Mouse (Mus musculus) layer of hippocampus, adult 18-20 months (tissue): ENCODE measurements around the gene 4933415A04Rik. TPM values are rescaled to one million over a fixed set of nuclear protein-coding genes. Genes with fewer than 3 reads are reported as not detected.
A peak's percentile ranks its signal among the peaks of the same experiment; 100 is the strongest.

Source experiments
- DNase-seq, 2 experiments: peaks; one replicate each; pipeline ENCODE4 v3.0.0; 2022; ENCODE audit warnings: low spot score in 2 of 2
- long read RNA-seq: library from polyadenylated mRNA; stranded (forward); transcript quantifications from one replicate; pipeline ENCODE4 v2.0.0, GENCODE M21; 2021
- total RNA-seq, 2 experiments: library from RNA; stranded (reverse); gene quantifications; 2 replicates each; pipeline ENCODE4 v1.2.3; 2021

Gene 4933415A04Rik
- total RNA-seq = 1 to 10 TPM; 1.4 to 2.0 TPM
- long read RNA-seq, partial matches to known transcripts = 0 of 1 reads
- long read RNA-seq, other reads (novel, unspliced or antisense) = 0 of 1 reads

DNA sequence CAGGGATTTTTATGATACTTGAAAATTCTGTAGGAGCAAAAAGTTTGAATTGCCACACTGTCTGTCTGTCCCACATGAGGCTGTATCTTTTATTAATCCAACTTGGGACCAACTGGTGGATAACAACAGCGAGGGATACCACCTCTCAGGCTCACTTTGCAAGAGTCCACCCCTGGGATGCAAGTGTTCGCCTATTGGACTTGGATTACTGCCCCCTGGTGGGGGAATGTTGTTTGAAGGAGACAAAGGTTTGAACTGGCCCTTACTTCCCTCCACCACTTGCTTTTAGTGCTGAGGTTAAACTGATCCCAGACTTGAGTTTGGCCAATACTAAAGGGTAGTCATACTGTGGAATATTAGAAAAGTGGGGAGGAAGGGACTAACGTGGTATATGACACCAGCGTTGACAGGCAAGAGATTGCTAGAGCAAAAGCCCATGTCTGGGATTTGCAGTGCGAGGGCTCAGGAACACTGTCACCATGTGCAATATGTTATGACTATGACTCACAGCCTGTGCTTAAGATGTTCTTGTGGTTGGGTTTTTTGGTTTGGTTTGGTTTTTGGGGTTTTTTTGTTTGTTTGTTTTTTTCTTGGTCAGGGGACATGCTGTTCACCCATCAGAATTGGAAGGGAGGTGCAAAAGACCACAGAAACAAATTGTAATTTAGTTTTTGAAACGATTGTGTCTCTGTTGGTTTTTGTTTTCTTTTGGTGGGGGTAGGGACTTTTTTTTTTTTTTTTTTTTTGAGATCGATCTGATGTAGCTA is at the start of gene 4933415A04Rik:
4933415A04Rik (plus strand) TSS at position 717 of the 767 bp plus-strand sequence.
- DNase-seq = peak in 1 of 2 experiments; percentile 79

GRCm38 (mm10) chr11:43537074-43537473 is 49.8 kb upstream of the 4933415A04Rik start:
- no peak for DNase-seq

DNA sequence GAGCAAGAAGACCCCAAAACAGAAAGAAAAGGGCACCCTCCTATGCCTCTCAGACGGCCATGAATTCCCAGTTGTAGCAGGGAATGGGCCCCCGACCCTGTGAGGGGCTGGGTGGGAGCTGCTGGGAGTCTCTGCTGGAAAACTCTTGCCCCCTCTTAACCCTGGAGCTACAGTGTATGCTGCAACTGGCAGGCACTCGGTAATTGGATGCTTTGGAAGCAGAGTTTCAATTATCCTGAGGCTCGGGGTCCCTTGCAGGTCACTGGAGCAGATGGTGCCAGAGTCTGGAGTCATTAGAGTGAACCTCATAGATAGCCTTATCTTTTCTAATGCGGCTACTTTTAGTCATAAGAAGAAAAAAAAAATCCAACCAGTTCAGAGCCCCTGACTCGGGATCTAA is 47.0 kb upstream of the 4933415A04Rik start:
- no peak for DNase-seq

GRCm38 (mm10) chr11:43543711-43544466 is 43.0 kb upstream of the 4933415A04Rik start:
- DNase-seq = no peak

DNA sequence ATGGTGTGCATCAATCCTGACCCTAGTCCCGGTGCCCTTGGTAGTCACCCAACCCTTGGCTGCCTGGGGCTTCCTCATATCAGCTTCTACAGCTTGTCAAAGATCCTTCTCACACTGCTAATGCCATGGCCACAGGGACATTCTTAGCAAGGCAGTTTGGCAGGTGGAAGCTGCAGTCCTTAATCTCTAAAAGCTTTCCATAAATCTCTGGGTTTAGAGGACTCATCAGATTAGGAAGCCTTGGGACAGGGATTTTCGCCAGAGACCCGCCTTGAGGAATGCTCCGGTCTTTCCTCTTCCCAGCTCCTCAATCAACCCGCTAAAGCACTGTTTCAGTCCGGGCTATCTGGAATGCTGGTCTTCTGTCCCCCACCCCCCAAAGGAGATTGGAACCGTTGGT is 42.0 kb upstream of the 4933415A04Rik start:
- no peak for DNase-seq

DNA sequence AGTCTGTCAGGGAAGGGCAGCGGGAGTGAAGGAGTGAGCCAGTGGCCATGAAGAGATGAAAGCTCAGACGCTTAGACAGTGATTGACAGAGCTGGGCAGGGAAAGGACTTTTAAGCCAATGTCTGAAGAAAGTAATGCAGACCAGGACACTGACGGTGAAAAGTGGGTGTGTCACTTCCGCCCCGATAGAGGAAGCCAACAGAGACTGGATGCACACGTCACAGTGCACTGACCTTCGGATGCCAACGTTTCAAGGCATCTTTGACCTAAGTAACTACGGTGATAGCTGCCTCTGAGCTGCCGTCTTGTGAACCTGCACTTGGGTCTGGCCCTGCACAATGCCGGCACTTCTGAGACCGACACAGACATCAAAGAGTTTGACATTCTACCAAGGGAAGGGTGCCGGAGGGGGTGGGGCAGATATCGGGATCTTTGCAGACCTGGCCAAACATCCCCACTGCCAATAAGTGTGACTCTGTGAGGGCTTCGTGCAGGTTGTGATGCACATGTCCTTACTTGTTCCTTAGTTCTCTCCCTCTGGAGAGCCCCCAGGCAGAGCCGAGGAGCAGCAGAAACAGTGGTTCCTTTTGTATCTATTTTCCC is 40.9 kb upstream of the 4933415A04Rik start:
- no peak for DNase-seq

GRCm38 (mm10) chr11:43546678-43547077 is 40.2 kb upstream of the 4933415A04Rik start:
- no peak for DNase-seq

GRCm38 (mm10) chr11:43548148-43548547 is 38.7 kb upstream of the 4933415A04Rik start:
- peak in 1 of 2 experiments; percentile 69 for DNase-seq

DNA sequence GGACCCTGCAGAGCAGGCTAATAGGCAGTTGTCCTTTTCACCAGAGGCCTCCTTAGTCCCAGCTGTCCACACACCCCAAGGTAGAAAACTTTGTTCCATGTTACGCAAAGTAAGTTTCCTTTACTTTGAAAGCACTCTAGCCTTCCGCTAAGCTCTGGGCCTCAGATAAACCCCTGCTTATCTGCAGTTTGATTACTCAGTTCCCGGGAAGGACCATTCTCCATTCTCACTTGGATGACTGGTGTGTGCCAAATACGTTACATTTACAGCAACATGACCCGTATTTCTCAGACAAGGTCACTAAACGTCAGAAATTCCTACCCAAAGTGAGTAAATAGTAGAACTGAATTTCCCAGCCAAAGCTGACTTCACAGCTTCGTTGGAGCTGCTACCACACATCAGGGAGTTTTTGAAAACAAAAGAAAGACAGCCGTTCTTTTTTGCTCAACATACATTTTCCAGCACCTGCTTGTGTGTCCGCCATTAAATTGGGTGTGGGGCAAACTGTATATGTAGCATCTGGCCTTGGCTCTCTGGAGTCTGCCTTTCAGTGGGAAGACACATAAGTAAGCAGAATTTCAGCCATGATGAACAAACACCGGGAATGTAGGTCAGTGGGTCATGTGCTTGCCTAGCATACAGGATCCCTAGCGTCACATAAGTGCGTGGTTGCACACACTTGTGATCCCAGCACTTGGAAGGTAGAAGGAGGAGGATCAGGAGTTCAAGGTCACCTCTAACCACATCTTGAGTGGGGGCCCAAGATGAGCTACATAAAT is 38.0 kb upstream of the 4933415A04Rik start:
- no peak for DNase-seq

DNA sequence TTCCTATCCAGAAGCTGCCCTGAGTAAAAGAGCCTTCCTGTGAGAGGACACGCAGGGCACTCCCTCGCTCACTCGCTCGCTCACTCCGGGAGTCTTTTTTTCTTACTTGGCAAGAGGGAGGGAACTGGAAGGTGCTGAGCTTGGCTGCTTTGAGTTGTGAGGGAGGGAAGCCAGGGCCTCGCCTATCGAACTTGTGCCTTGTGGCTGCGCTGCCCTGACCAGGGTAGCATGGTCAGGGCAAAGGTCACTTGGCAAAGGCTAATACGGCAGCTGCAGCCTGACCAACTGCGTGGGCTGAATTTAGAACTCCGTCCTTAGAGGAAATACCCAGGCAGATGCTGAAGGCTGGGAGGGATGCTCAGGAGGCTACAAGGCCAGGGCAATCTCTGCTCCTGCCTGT is 37.1 kb upstream of the 4933415A04Rik start:
- no peak for DNase-seq

DNA sequence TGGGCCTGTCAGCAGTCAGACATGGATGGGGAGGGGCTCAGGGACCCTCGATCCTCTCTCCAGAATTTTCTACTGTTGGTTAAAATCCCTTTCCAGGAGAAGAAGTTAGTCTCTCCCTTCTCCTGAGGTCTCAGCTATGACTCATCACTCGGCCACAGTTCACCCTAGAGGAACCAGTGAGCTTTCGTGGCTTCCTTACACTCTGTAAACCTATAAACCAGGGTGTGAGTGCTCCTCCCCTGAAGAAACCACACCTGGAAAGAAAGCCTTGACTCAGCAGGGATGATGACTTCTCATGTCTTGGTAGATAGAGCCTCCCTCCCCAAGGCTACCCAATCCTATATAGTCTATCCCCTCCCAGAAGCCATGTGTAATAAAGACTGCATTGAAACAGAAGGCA is 35.1 kb upstream of the 4933415A04Rik start:
- no peak for DNase-seq

DNA sequence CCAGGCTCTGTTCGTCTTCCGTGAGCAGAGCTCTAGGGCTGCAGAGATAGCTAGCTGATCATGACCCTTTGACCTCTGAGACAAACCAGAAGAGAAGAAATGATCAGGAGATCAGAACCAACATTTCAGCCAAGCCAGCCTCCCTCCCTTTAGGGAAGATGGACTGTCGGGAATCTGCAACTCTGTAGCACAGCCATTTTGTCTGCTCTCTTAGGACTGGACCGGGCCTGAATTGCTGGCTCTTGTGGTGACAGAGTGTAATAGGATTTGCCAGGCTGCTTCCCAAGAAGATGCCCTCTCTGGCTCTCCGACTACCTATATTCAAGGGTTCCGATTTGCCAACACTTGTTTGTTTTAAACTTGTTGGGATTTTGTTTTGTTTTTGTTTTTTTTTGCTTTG is 34.2 kb upstream of the 4933415A04Rik start:
- no peak for DNase-seq

- DNase-seq = no peak
These were observed 30.3 kb upstream of the 4933415A04Rik start for GRCm38 (mm10) chr11:43556538-43556937.

GRCm38 (mm10) chr11:43559515-43560292 is 27.1 kb upstream of the 4933415A04Rik start:
- DNase-seq = peak; percentile 80 to 89

DNA sequence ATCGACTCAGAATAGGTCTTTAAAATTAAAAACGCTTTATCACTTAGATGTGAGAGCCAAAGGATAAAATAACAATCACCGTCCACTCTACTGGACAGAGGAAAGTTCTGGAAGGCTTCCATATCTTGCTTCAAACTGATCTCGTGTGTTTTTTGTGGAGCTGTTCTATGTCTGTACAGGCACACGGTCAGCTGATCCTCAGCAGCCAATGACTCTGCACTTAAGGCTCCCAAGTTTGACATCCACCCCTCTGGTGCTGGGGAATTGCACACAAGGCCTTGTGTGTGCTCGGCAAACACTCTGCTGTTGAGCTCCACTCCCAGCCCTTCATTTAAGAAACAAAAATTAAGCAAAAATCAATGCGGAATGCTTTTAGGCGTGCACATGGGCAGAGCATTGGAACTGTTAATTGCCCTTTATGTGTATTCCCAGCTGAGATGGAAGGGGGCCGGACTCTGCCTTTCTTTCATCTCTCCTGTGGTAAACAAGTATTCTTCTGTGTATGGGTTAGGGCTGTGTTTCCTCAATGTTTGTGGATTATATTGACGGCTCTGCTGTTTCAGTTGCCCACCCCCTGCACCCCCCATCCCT is 23.1 kb upstream of the 4933415A04Rik start:
- no peak for DNase-seq

DNA sequence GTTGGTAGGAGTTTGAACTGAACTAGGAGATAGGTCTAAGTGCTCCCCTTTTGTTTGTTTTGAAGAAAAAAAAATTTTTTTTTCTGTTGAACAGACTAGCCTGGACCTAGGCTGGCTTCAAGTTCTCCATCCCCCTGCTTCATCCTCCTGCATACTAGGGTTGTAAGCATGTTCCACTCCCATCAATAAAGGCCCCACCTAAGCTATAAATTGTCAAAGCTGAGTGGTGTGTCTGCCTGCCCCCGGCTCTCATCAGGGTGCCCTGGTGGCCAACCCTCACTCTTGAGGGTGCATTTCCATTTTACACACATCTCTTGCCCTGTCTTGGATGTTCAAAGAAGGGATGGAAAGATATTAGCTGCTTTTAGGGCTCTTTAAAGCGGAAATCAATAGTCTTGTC is 21.4 kb upstream of the 4933415A04Rik start:
- DNase-seq = no peak

DNA sequence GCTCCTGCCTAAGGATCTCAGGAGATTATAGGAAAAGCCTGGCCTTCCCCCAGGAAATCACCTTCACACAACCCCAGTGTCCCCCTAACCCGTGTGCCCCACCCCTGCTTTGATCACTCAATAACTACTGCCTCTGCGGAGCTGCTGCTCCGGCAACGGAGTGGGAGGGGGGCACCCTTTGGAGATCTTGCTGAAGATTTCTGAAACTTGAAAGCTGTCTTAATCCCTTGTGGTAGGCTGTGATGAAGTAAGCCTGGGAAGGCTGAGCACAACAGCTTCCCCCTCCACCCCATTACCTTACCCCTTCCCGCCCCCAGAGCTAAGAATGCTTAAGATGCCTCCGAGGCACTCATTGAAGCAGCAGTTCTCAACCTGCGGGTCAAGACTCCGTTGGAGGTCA is 21.0 kb upstream of the 4933415A04Rik start:
- DNase-seq = no peak

DNA sequence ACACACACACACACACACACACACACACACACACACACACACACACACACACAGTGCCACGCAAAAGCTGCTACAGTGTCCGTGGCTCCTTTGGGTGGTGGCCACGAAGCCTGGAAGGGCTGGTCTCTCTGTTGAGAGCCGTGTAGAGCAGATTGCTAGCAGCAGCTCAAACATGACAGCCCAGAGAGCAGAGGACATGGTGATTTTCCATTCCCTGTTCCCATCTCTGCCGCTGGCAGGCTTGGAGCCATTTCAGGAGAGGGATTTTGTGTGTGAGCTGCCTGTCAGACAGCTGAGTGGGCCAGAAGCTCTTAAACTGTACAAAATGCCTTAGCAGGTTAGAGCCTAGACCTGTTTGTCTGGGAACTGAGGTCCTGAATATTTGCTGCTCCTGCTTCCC is 20.1 kb upstream of the 4933415A04Rik start:
- peak in 1 of 2 experiments; percentile 44 for DNase-seq

- DNase-seq = no peak
These were observed 18.6 kb upstream of the 4933415A04Rik start for GRCm38 (mm10) chr11:43568263-43568662.

GRCm38 (mm10) chr11:43569188-43569587 is 17.7 kb upstream of the 4933415A04Rik start:
- no peak for DNase-seq
